Mouse (Mus musculus): ENCODE measurements around the gene Csf1. TPM values are rescaled to one million over a fixed set of nuclear protein-coding genes. Genes with fewer than 3 reads are reported as not detected.
A peak's percentile ranks its signal among the peaks of the same experiment; 100 is the strongest.

Csf1 gene
- polyA plus RNA-seq, 1 experiment from 2014 or later: 10.4 TPM

- Histone ChIP-seq H3K4me3 (no peak overlapping the region), H3K27ac (peak overlapping the region; percentile 24; the same call in 1 of the 2 replicates), H3K4me1 (peaks cover 64% of the 10 kb centered on the region), H3K27me3 (ENCODE audit: insufficient read depth, poor library complexity, severe bottlenecking) (no peaks in the 10 kb centered on the region), H3K36me3 (no peaks in the 10 kb centered on the region), H3K9me3 (no peaks in the 10 kb centered on the region)
- no peak for DNase-seq (ENCODE audit: low spot score)
- WGBS: 74% methylated on average over 11 of the region's 11 CpGs
These were observed 30.6 kb upstream of the Csf1 start for GRCm38 (mm10) chr3:107790766-107791303.

DNA sequence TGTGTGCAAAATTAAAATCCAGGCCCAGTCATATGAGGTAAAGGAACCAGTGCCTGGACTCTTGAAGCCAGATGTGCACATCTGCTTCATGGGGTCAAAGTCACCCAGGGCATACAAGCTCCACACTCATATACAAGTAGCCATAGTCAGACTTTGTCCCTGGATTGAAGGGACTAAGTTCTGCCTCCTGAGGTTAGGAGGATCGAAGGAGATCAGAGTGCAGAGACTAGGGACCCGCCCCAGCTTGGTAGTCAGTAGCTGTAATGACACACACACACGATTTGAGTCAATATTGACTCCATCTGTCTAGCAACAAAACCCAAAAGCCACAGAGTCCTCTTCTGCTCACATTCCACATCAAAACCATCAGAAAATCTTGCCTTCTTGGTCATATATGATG is 30.0 kb upstream of the Csf1 start:
- Histone ChIP-seq H3K9me3 (no peaks in the 10 kb centered on the region), H3K36me3 (no peaks in the 10 kb centered on the region), H3K4me3 (no peak overlapping the region), H3K27me3 (ENCODE audit: insufficient read depth, poor library complexity, severe bottlenecking) (no peaks in the 10 kb centered on the region), H3K27ac (no peak overlapping the region), H3K4me1 (peaks cover 69% of the 10 kb centered on the region)
- no peak for DNase-seq (ENCODE audit: low spot score)
- 83% methylated on average over 3 of the region's 3 CpGs for WGBS

- Histone ChIP-seq H3K27ac (0 out of 2 replicates have a peak overlapping the region, but pooled peaks have one; percentile 60), H3K4me3 (no peak overlapping the region), H3K27me3 (ENCODE audit: insufficient read depth, poor library complexity, severe bottlenecking) (no peaks in the 10 kb centered on the region), H3K9me3 (no peaks in the 10 kb centered on the region), H3K36me3 (no peaks in the 10 kb centered on the region), H3K4me1 (peaks cover 74% of the 10 kb centered on the region)
- no peak for DNase-seq (ENCODE audit: low spot score)
- 71% methylated on average over 3 of the region's 3 CpGs for WGBS
These were observed 28.6 kb upstream of the Csf1 start for GRCm38 (mm10) chr3:107788885-107789284.

GRCm38 (mm10) chr3:107787613-107788501 is 27.6 kb upstream of the Csf1 start:
- DNase-seq (ENCODE audit: low spot score): no peak
- 67% methylated on average over 15 of the region's 15 CpGs for WGBS
- Histone ChIP-seq H3K27ac (peak overlapping the region; percentile 60), H3K36me3 (no peaks in the 10 kb centered on the region), H3K4me1 (peaks cover 63% of the 10 kb centered on the region), H3K27me3 (ENCODE audit: insufficient read depth, poor library complexity, severe bottlenecking) (no peaks in the 10 kb centered on the region), H3K4me3 (no peak overlapping the region), H3K9me3 (no peaks in the 10 kb centered on the region)

DNA sequence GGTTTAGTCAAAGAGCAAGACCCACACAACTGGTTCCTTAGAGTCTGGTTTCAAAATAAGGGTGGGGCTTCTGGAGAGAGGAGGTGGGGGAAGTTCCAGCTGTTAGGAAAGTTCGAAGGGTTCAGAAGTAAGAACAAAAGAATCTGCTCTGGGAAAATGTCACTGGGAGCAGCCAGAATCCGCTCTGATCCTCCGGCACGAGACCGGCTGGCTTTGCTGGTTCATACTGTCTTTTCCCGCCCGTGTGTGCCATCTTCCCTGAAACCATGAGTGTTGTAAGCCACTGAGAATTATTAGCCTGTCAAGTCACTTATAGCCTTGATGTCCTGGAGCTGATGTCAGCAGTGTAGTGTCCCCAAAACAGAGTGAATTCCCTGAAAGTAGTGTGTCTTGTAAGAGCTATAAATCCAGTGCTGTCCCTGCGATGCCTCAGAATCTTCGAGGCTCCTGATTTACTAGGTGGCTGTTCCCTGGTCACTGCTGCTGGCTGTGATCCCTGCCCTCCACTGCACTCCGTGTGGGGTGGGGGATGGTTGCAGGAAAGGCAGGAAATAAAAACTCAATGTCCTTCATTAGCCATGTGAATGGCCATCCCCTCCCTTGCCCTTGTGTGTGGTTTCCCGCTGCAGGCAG is 26.8 kb upstream of the Csf1 start:
- no peaks in the 10 kb centered on the region for H3K9me3 ChIP-seq
- H3K27me3 ChIP-seq (ENCODE audit: insufficient read depth, poor library complexity, severe bottlenecking): no peaks in the 10 kb centered on the region
- no peak for DNase-seq (ENCODE audit: low spot score)
- H3K4me3 ChIP-seq: no peak overlapping the region
- WGBS: 65% methylated on average over 11 of the region's 11 CpGs
- no peaks in the 10 kb centered on the region for H3K36me3 ChIP-seq
- peak overlapping the region; percentile 60 for H3K27ac ChIP-seq
- H3K4me1 ChIP-seq: peaks cover 61% of the 10 kb centered on the region

GRCm38 (mm10) chr3:107786344-107786743 is 26.1 kb upstream of the Csf1 start:
- peak overlapping the region; percentile 30 for H3K27ac ChIP-seq
- no peak for DNase-seq (ENCODE audit: low spot score)

DNA sequence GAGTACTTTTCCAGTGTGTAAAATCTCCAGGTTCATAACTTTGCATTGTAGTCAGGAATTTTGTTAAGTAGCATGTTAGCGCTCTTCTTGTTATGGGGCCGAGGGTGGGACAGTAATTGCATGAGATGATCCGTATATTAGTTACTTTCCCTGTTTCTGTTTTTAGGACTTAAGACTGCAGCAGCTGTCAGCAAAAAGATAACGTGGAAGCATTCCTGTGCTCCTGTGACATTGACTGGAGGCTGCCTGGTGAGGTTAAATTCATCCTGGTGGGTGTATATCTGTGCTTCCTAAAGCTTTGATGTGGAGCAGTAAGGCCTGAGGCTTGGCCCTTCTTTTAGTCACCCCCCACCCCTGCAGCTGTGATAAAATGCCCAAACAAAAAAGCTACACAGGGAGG is 25.3 kb upstream of the Csf1 start:
- WGBS: 33% methylated on average over 4 of the region's 4 CpGs
- H3K27ac ChIP-seq: peak overlapping the region; percentile 30; the same call in 1 of the 2 replicates

More at GRCm38 (mm10) chr3:107786344-107786743, 26.1 kb upstream of the Csf1 start:
- 34% methylated on average over 1 of the region's 1 CpGs for WGBS
- Histone ChIP-seq H3K9me3 (no peaks in the 10 kb centered on the region), H3K4me3 (no peak overlapping the region), H3K36me3 (no peaks in the 10 kb centered on the region), H3K27me3 (ENCODE audit: insufficient read depth, poor library complexity, severe bottlenecking) (no peaks in the 10 kb centered on the region), H3K4me1 (peaks cover 56% of the 10 kb centered on the region)

DNA sequence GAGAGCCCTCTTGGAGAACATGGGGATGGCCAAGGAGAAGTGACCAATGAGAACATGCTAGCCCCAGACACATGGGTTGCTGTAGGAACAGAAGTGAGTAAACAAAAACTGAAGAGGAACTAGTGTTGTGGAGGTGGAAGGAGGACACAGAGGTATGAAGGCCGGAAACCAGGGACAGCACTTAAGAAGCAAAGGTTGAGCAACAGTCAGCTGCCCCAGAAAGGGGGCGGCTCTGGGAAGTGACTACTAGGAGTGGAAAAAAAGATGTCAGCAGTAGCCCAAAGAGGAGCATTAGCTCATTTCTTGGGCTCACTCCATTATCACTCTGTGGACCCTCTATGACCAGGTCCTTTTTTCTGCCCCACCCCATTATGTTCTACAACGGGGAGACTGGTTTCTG is 23.0 kb upstream of the Csf1 start:
- H3K36me3 ChIP-seq: no peaks in the 10 kb centered on the region
- no peak for DNase-seq (ENCODE audit: low spot score)
- H3K4me3 ChIP-seq: no peak overlapping the region
- peaks cover 37% of the 10 kb centered on the region for H3K4me1 ChIP-seq
- no peak overlapping the region for H3K27ac ChIP-seq
- 86% methylated on average over 3 of the region's 3 CpGs for WGBS
- no peaks in the 10 kb centered on the region for H3K9me3 ChIP-seq
- no peaks in the 10 kb centered on the region for H3K27me3 ChIP-seq (ENCODE audit: insufficient read depth, poor library complexity, severe bottlenecking)

More for the DNA sequence above, 25.3 kb upstream of the Csf1 start:
- Histone ChIP-seq H3K9me3 (no peaks in the 10 kb centered on the region), H3K36me3 (no peaks in the 10 kb centered on the region), H3K27me3 (ENCODE audit: insufficient read depth, poor library complexity, severe bottlenecking) (no peaks in the 10 kb centered on the region), H3K4me1 (peaks cover 49% of the 10 kb centered on the region), H3K4me3 (no peak overlapping the region)
- DNase-seq (ENCODE audit: low spot score): no peak

DNA sequence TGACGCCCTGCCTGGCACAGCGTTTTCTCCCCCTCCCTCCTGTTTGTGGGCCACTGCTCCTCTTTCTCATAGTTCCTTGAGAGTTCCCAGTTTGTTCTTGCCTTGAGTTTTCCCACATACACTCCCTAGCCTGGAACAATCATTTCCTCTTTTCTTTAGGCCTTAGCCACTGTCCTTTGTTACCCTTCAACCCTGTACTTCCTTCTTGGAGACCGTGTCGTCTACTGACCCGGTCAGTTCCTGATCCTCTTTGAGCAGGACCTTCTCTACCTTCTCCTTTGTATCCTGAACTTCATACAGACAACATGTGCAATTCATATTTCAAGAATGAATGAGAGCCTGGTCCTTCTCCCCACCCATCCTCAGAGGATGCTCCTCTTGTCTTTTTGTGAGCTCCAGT is 21.0 kb upstream of the Csf1 start:
- Histone ChIP-seq H3K27me3 (ENCODE audit: insufficient read depth, poor library complexity, severe bottlenecking) (no peaks in the 10 kb centered on the region), H3K4me1 (peaks cover 26% of the 10 kb centered on the region), H3K9me3 (no peaks in the 10 kb centered on the region), H3K27ac (no peak overlapping the region), H3K4me3 (no peak overlapping the region), H3K36me3 (no peaks in the 10 kb centered on the region)
- WGBS: 82% methylated on average over 5 of the region's 5 CpGs
- DNase-seq (ENCODE audit: low spot score): no peak

GRCm38 (mm10) chr3:107778016-107778415 is 17.7 kb upstream of the Csf1 start:
- Histone ChIP-seq H3K4me3 (no peak overlapping the region), H3K27ac (no peak overlapping the region), H3K36me3 (no peaks in the 10 kb centered on the region), H3K9me3 (no peaks in the 10 kb centered on the region), H3K4me1 (peaks cover 33% of the 10 kb centered on the region), H3K27me3 (ENCODE audit: insufficient read depth, poor library complexity, severe bottlenecking) (no peaks in the 10 kb centered on the region)
- 78% methylated on average over 6 of the region's 6 CpGs for WGBS
- DNase-seq (ENCODE audit: low spot score): no peak

DNA sequence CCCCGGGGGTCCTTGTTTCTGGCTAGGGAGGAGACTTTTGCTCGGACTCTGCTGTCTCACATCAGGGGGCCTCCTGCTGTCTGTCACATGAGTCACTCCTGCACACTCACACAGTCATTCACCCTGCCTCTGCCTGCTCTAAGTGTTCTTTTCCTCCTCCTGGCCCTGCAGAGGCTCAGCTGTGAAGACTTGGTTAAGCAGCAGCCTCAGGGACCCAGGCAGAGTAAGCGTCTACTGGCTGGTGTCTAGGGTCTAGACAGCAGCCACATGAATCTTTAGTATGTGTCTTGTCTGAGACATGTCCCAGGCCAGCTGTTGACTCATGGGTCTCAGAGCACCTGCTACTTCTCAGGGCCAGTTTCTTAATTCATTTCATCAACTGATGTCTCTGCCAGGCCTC is 16.0 kb upstream of the Csf1 start:
- WGBS: 11% methylated on average over 3 of the region's 3 CpGs
- Histone ChIP-seq H3K27me3 (ENCODE audit: insufficient read depth, poor library complexity, severe bottlenecking) (peaks cover 6% of the 10 kb centered on the region), H3K4me3 (no peak overlapping the region), H3K4me1 (peaks cover 36% of the 10 kb centered on the region), H3K27ac (peak overlapping the region; percentile 73; the same call in 1 of the 2 replicates), H3K9me3 (no peaks in the 10 kb centered on the region), H3K36me3 (no peaks in the 10 kb centered on the region)
- DNase-seq (ENCODE audit: low spot score): no peak

DNA sequence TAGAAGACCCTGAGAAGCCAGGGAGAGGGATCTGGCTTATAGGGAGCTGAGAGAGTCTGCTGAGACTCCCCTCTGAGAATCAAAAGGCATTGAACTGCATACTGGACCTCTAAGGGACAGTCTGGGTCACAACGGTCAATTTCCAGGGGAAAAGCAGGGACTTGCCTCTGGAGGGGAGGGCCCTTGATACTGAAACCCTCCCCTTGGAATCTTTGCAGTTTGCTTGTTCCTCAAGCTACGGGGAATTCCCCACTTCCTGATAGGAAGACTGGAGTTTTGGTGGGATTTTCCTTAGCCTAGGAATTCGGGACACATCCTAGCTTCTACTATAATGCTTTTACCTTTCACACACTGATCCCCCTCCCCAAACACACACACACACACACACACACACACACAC is 15.5 kb upstream of the Csf1 start:
- H3K4me3 ChIP-seq: no peak overlapping the region
- no peaks in the 10 kb centered on the region for H3K9me3 ChIP-seq
- peak overlapping the region; percentile 73; the same call in 1 of the 2 replicates for H3K27ac ChIP-seq
- DNase-seq (ENCODE audit: low spot score): no peak
- H3K4me1 ChIP-seq: peaks cover 36% of the 10 kb centered on the region
- 31% methylated on average over 3 of the region's 3 CpGs for WGBS
- no peaks in the 10 kb centered on the region for H3K36me3 ChIP-seq
- H3K27me3 ChIP-seq (ENCODE audit: insufficient read depth, poor library complexity, severe bottlenecking): peaks cover 6% of the 10 kb centered on the region

GRCm38 (mm10) chr3:107775056-107775455 is 14.8 kb upstream of the Csf1 start:
- no peak for DNase-seq (ENCODE audit: low spot score)

More at GRCm38 (mm10) chr3:107775056-107775455, 14.8 kb upstream of the Csf1 start:
- 21% methylated on average over 5 of the region's 5 CpGs for WGBS
- Histone ChIP-seq H3K27ac (0 out of 2 replicates have a peak overlapping the region, but pooled peaks have one; percentile 73), H3K27me3 (ENCODE audit: insufficient read depth, poor library complexity, severe bottlenecking) (peaks cover 6% of the 10 kb centered on the region), H3K4me3 (no peak overlapping the region), H3K4me1 (peaks cover 36% of the 10 kb centered on the region), H3K9me3 (no peaks in the 10 kb centered on the region), H3K36me3 (no peaks in the 10 kb centered on the region)

Measured in heart, embryonic 10.5 days (tissue).